Mouse (Mus musculus) megakaryocyte-erythroid progenitor cell, adult 5-6 weeks (primary cell): ENCODE measurements at regions not wholly inside any gene's neighbourhood (a gene's known extent, or its start where the extent isn't known, plus 50 kb on each side); places are given as distances from the start of the nearest gene placed in this dataset.
A peak's percentile ranks its signal among the peaks of the same experiment; 100 is the strongest.

Experiments used
- ATAC-seq: replicated peaks from 2 replicates; pipeline ENCODE4 v1.8.0; 2016; ENCODE audit warnings: mild to moderate bottlenecking, inconsistent platforms; ENCODE audit not compliant: severe bottlenecking, poor library complexity, low FRiP score, low TSS enrichment

DNA sequence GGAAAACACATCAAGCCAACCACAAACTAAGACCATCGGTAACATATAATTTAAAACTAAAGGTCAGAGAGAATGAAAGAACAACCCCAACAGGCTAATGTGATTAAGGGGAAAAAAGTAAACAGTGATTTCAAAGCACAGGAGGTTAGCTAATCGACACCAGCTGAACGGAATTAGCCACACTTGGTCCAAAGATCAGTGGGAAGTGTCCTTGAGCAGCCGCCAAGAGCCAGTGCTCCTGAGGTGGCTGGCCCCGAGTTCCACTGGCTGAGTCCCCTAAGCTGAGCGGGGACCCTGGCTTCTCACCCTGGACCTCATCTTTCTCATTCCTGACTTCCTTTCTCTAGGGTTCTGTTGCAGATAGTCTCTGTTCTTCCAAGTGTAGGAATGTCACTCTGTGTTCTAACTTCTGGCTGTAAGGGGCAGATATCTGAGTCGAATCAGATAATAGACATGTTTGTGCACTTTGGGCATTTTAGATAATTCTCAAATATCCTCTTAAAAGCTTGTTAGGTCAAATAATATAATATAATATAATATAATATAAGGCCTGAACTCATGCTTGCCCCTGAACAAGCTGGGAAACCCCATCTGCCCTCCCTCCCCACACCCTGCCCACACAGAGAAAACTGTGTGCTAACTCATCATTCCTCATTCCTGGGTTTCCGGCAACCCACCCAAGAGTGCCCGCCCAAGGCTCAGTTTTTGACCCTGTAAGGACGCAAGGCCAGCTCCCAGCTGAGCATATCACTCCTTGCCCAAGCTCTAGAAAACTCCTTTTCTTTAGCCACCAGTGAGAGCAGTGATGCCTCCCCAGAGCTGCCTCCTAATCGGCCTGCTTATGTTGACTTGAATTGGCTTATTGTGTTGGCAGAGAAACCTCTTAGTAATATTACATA lies 137.3 kb upstream of the Krr1 start:
- ATAC-seq = peak; percentile 32

DNA sequence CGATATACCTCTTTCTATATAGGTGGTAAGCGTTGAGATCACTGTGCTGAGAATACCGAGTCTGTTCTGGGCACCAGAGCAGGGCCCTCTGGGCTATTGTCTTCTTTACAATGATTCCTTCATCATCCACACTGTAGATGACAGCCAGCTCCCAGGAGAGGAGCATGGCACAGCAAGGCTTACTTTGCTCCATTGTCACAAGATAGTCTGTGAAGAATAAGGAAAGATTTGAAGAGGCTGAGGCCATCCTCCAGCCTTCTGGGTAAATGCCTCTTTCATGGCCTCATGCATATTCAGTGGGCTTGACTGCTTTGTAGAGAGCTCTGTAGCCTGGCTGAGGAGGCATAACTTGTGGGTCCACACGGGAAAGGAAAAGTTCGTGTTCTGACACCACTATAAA lies 136.3 kb upstream of the Krr1 start:
- no peak for ATAC-seq

- ATAC-seq = no peak
Observed at GRCm38 (mm10) chr10:111836802-111837201, 135.7 kb upstream of the Krr1 start.

DNA sequence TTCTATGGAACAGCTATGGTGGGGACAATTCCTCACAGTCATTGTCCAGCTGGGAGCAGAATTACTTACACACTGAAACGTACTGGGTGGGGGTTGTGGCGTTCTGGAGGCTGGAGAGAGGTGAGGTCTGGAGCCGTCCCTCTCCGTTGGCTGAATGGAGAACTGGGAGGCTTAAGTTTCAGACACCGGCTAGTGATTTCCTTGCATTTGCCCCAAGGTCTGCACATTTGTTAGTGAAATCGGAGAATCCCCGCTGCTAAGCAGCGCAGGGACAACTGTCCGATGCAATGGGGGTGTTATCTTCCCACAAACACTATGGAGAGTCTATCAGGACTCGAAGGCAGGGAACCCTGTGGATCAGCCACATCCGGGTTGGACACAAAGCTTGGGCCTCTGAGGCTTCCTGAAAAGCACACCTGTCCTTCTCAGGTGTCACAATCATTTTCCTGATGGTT lies 130.1 kb upstream of the Krr1 start:
- ATAC-seq = 0 out of 2 replicates have a peak, but pooled peaks have one; percentile 26

DNA sequence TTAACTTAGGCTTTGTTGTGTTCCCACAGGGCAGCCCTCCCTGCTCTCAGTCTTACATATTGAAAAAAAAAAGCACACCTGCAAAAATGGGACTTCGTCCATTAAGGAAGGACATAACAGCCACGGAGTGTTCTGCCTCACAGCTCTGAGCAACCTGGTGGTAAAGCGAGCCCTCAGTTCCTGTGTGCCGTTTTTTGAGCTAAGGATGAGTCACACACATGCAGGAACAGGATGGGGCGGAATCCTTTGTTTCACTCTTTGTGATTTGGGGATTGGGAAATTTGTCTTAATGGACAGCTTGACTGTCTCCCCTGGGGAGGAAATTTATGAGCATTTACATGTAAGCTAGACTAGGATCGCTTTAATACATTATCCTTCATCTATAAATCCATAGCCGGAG lies 129.6 kb upstream of the Krr1 start:
- no peak for ATAC-seq

GRCm38 (mm10) chr10:111843301-111843700 lies 129.2 kb upstream of the Krr1 start:
- ATAC-seq = no peak

- ATAC-seq = no peak
Observed at GRCm38 (mm10) chr10:111844144-111844543, 128.3 kb upstream of the Krr1 start.

GRCm38 (mm10) chr10:111845946-111846345 lies 126.5 kb upstream of the Krr1 start:
- no peak for ATAC-seq

GRCm38 (mm10) chr10:111854254-111854653 lies 118.2 kb upstream of the Krr1 start:
- ATAC-seq = no peak

- ATAC-seq = no peak
Observed at GRCm38 (mm10) chr10:111855496-111855895, 117.0 kb upstream of the Krr1 start.

- ATAC-seq = no peak
Observed at GRCm38 (mm10) chr10:111858403-111858802, 114.1 kb upstream of the Krr1 start.

DNA sequence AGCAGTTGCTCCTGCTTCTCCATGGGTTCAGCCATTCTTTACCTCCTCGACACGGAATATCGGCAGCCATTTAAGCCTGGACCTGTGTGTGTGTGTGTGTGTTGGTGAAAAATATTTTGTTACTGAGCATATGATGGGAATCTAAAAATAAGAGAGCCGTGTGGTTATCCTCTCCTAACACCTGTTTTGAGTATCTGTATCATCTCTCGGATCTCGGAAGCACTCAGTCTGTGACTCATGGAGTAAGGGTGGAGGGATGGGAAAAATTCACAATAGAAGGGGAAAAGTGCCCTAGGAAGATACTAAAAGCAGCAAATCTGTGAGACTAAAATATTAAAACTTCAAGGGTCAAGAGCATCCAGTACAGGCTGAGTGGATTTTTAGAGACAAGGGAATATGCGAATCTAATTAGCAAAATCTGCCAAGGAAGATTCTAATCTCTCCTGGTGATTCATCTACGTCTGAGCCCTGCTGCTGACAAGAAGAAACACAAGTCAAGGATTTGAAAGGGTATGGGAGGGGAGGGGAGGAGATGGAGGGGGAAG lies 107.1 kb upstream of the Krr1 start:
- ATAC-seq = no peak

DNA sequence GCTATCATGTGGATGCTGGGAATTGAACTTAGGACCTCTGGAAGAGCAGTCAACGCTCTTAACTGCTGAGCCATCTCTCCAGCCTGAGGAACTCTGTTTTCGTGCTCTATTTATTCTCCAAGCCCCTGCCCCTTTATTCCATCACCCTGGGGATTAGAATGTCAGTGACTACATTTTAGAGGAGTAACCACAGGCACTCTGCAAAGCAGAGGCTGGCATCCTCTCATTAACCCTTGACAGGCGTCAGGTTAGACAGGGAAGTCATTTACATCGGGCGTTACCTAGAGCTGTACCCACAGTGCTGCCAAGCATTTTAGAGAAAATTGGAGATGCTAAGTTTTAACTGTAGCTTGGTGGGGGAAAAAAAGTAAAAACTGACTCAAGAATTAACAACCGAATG lies 105.4 kb upstream of the Krr1 start:
- ATAC-seq = no peak

- no peak for ATAC-seq
Observed at GRCm38 (mm10) chr10:111867538-111867937, 104.9 kb upstream of the Krr1 start.

- ATAC-seq = no peak
Observed at GRCm38 (mm10) chr10:111880354-111880753, 92.1 kb upstream of the Krr1 start.

GRCm38 (mm10) chr10:111881339-111882211 lies 90.9 kb upstream of the Krr1 start:
- ATAC-seq = no peak

- ATAC-seq = no peak
Observed at GRCm38 (mm10) chr10:111882521-111882920, 89.9 kb upstream of the Krr1 start.

GRCm38 (mm10) chr10:111884701-111885100 lies 87.8 kb upstream of the Krr1 start:
- no peak for ATAC-seq

DNA sequence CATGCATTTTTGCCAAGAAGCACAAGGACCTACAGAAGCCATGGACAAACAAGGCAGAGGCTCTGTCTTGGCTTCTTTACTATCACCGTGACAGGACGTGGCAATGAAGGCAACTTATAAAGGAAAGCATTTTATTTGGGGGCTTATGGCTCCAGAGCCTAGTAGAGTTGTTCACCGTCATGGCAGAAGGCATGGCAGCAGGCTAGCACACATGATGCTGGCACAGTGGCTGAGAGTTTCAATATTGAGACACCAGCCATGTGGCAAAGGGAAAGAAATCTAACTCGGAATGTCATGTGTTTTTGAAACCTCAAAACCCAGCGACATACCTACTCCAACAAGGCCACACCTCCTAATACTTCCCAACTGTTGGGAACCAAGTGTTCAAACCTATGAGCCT lies 83.4 kb upstream of the Krr1 start:
- ATAC-seq = no peak

DNA sequence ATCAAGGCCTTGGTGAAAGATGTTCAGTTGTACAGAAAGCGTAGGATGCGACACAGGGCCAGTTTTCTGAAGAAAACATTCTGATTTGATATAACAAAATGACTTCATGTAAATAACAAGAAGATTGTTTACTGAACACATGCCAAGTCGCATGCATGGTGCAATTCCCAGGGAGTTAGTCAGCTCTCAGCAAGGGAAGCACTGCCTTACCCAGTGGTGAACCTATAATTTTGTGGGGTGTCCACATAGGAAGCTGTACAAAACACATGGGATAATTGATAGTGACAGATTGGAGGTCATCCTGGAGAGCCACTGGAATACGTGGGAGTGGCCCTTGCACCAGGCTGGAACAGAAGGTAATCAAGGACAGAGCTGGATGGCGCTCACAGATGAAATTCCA lies 79.0 kb upstream of the Krr1 start:
- ATAC-seq = no peak
